Mouse (Mus musculus): ENCODE results near the gene Rbfox1. TPM values are rescaled to one million over a fixed set of nuclear protein-coding genes. Genes with fewer than 3 reads are reported as not detected.

Rbfox1 gene
- polyA plus RNA-seq, 1 experiment: not detected

- Histone ChIP-seq H3K9me3 (replicated peaks; ENCODE audit: control insufficient read depth, insufficient read depth, low read length, poor library complexity, severe bottlenecking) (peaks cover 5% of the 10 kb centered on the region; the same call in 1 of the 2 replicates), H3K36me3 (ENCODE audit: control insufficient read depth, insufficient read depth, low read length, poor library complexity, severe bottlenecking) (no peaks in the 10 kb centered on the region), H3K4me1 (ENCODE audit: control insufficient read depth, insufficient read depth, low read length) (no peaks in the 10 kb centered on the region), H3K4me3 (ENCODE audit: low read depth, low read length) (no peak overlapping the region), H3K27me3 (ENCODE audit: control insufficient read depth, insufficient read depth, low read length, poor library complexity, severe bottlenecking) (no peaks in the 10 kb centered on the region), H3K9ac (ENCODE audit: low read depth, poor library complexity, severe bottlenecking) (no peak overlapping the region), H3K27ac (ENCODE audit: insufficient read depth, low read length) (no peak overlapping the region)
- TF ChIP-seq POLR2A (IDR thresholded peaks at IDR 0.05; ENCODE audit: insufficient read depth, low read length) (no peak), CTCF (IDR thresholded peaks at IDR 0.05; ENCODE audit: low read depth, low read length) (no peak), EP300 (IDR thresholded peaks at IDR 0.05; ENCODE audit: insufficient read depth, low read depth, low read length) (no peak)
These were observed 1408.0 kb downstream of the Rbfox1 start for GRCm38 (mm10) chr16:7292985-7293805.

GRCm38 (mm10) chr16:7302416-7302815 is 1417.3 kb downstream of the Rbfox1 start:
- TF ChIP-seq CTCF (IDR thresholded peaks at IDR 0.05; ENCODE audit: low read depth, low read length) (no peak), POLR2A (IDR thresholded peaks at IDR 0.05; ENCODE audit: insufficient read depth, low read length) (no peak), EP300 (IDR thresholded peaks at IDR 0.05; ENCODE audit: insufficient read depth, low read depth, low read length) (no peak)
- no peaks in the 10 kb centered on the region; the same call in 1 of the 2 replicates for H3K9me3 ChIP-seq (replicated peaks; ENCODE audit: control insufficient read depth, insufficient read depth, low read length, poor library complexity, severe bottlenecking)
- H3K27ac ChIP-seq (ENCODE audit: insufficient read depth, low read length): no peak overlapping the region

GRCm38 (mm10) chr16:7329196-7329595 is 1444.0 kb downstream of the Rbfox1 start:
- TF ChIP-seq CTCF (IDR thresholded peaks at IDR 0.05; ENCODE audit: low read depth, low read length): no peak
- no peak for TF ChIP-seq POLR2A (IDR thresholded peaks at IDR 0.05; ENCODE audit: insufficient read depth, low read length)
- TF ChIP-seq EP300 (IDR thresholded peaks at IDR 0.05; ENCODE audit: insufficient read depth, low read depth, low read length): no peak
- no peaks in the 10 kb centered on the region for H3K36me3 ChIP-seq (ENCODE audit: control insufficient read depth, insufficient read depth, low read length, poor library complexity, severe bottlenecking)

More at GRCm38 (mm10) chr16:7302416-7302815, 1417.3 kb downstream of the Rbfox1 start:
- H3K4me1 ChIP-seq (ENCODE audit: control insufficient read depth, insufficient read depth, low read length): peaks cover 2% of the 10 kb centered on the region
- no peak overlapping the region for H3K9ac ChIP-seq (ENCODE audit: low read depth, poor library complexity, severe bottlenecking)
- no peak overlapping the region for H3K4me3 ChIP-seq (ENCODE audit: low read depth, low read length)
- H3K27me3 ChIP-seq (ENCODE audit: control insufficient read depth, insufficient read depth, low read length, poor library complexity, severe bottlenecking): no peaks in the 10 kb centered on the region
- H3K36me3 ChIP-seq (ENCODE audit: control insufficient read depth, insufficient read depth, low read length, poor library complexity, severe bottlenecking): no peaks in the 10 kb centered on the region

GRCm38 (mm10) chr16:7341186-7341585 is 1456.0 kb downstream of the Rbfox1 start:
- Histone ChIP-seq H3K27ac (ENCODE audit: insufficient read depth, low read length) (no peak overlapping the region), H3K36me3 (ENCODE audit: control insufficient read depth, insufficient read depth, low read length, poor library complexity, severe bottlenecking) (no peaks in the 10 kb centered on the region), H3K4me1 (ENCODE audit: control insufficient read depth, insufficient read depth, low read length) (no peaks in the 10 kb centered on the region), H3K9ac (ENCODE audit: low read depth, poor library complexity, severe bottlenecking) (no peak overlapping the region), H3K4me3 (ENCODE audit: low read depth, low read length) (no peak overlapping the region), H3K9me3 (replicated peaks; ENCODE audit: control insufficient read depth, insufficient read depth, low read length, poor library complexity, severe bottlenecking) (no peaks in the 10 kb centered on the region), H3K27me3 (ENCODE audit: control insufficient read depth, insufficient read depth, low read length, poor library complexity, severe bottlenecking) (no peaks in the 10 kb centered on the region)
- no peak for TF ChIP-seq EP300 (IDR thresholded peaks at IDR 0.05; ENCODE audit: insufficient read depth, low read depth, low read length)
- no peak for TF ChIP-seq POLR2A (IDR thresholded peaks at IDR 0.05; ENCODE audit: insufficient read depth, low read length)
- no peak for TF ChIP-seq CTCF (IDR thresholded peaks at IDR 0.05; ENCODE audit: low read depth, low read length)

More at GRCm38 (mm10) chr16:7329196-7329595, 1444.0 kb downstream of the Rbfox1 start:
- no peaks in the 10 kb centered on the region for H3K27me3 ChIP-seq (ENCODE audit: control insufficient read depth, insufficient read depth, low read length, poor library complexity, severe bottlenecking)
- H3K9ac ChIP-seq (ENCODE audit: low read depth, poor library complexity, severe bottlenecking): no peak overlapping the region
- no peak overlapping the region for H3K4me3 ChIP-seq (ENCODE audit: low read depth, low read length)
- no peaks in the 10 kb centered on the region for H3K4me1 ChIP-seq (ENCODE audit: control insufficient read depth, insufficient read depth, low read length)
- no peaks in the 10 kb centered on the region for H3K9me3 ChIP-seq (replicated peaks; ENCODE audit: control insufficient read depth, insufficient read depth, low read length, poor library complexity, severe bottlenecking)
- no peak overlapping the region for H3K27ac ChIP-seq (ENCODE audit: insufficient read depth, low read length)

GRCm38 (mm10) chr16:7345298-7345697 is 1460.1 kb downstream of the Rbfox1 start:
- Histone ChIP-seq H3K36me3 (ENCODE audit: control insufficient read depth, insufficient read depth, low read length, poor library complexity, severe bottlenecking) (no peaks in the 10 kb centered on the region), H3K9ac (ENCODE audit: low read depth, poor library complexity, severe bottlenecking) (no peak overlapping the region), H3K9me3 (replicated peaks; ENCODE audit: control insufficient read depth, insufficient read depth, low read length, poor library complexity, severe bottlenecking) (no peaks in the 10 kb centered on the region), H3K27me3 (ENCODE audit: control insufficient read depth, insufficient read depth, low read length, poor library complexity, severe bottlenecking) (no peaks in the 10 kb centered on the region), H3K27ac (ENCODE audit: insufficient read depth, low read length) (no peak overlapping the region), H3K4me1 (ENCODE audit: control insufficient read depth, insufficient read depth, low read length) (no peaks in the 10 kb centered on the region), H3K4me3 (ENCODE audit: low read depth, low read length) (no peak overlapping the region)
- TF ChIP-seq EP300 (IDR thresholded peaks at IDR 0.05; ENCODE audit: insufficient read depth, low read depth, low read length) (no peak), POLR2A (IDR thresholded peaks at IDR 0.05; ENCODE audit: insufficient read depth, low read length) (no peak), CTCF (IDR thresholded peaks at IDR 0.05; ENCODE audit: low read depth, low read length) (no peak)

GRCm38 (mm10) chr16:7346001-7346625 is 1461.0 kb downstream of the Rbfox1 start:
- TF ChIP-seq CTCF (IDR thresholded peaks at IDR 0.05; ENCODE audit: low read depth, low read length): no peak
- Histone ChIP-seq H3K9ac (ENCODE audit: low read depth, poor library complexity, severe bottlenecking) (no peak overlapping the region), H3K4me3 (ENCODE audit: low read depth, low read length) (no peak overlapping the region), H3K4me1 (ENCODE audit: control insufficient read depth, insufficient read depth, low read length) (no peaks in the 10 kb centered on the region), H3K27ac (ENCODE audit: insufficient read depth, low read length) (no peak overlapping the region), H3K36me3 (ENCODE audit: control insufficient read depth, insufficient read depth, low read length, poor library complexity, severe bottlenecking) (no peaks in the 10 kb centered on the region), H3K27me3 (ENCODE audit: control insufficient read depth, insufficient read depth, low read length, poor library complexity, severe bottlenecking) (no peaks in the 10 kb centered on the region), H3K9me3 (replicated peaks; ENCODE audit: control insufficient read depth, insufficient read depth, low read length, poor library complexity, severe bottlenecking) (no peaks in the 10 kb centered on the region)
